8 mouse cellular contexts compared by ENCODE assay signal in genomic region chr4:147847614-147848583, GRCm38 (mm10). TPM values are rescaled to one million over a fixed set of nuclear protein-coding genes. Genes with fewer than 3 reads are reported as not detected.
DNase-seq lines count a peak whose midpoint lies in the region; ATAC-seq lines count a peak whose summit lies in the region.

Gene Zfp933 (minus strand): TSS chr4:147848366.

- no peak within 1 kb of the TSS for H3K27ac ChIP-seq in intestine, embryonic 15.5 days

- H3K4me2 ChIP-seq in intestine, embryonic 15.5 days (replicated peaks), result peak within 1 kb of the TSS; percentile 68

- no peaks in the 10 kb centered on the region for H3K27me3 ChIP-seq in intestine, embryonic 15.5 days (replicated peaks)

- intact Hi-C loops in gastrocnemius, postnatal 36 days (cut with DNase I), result no loop called here
- intact Hi-C loops in left cerebral cortex, postnatal 14 days (cut with DNase I), result no loop called here

- H3K9me3 ChIP-seq in intestine, embryonic 15.5 days, result no peaks in the 10 kb centered on the region

- H3K9ac ChIP-seq in intestine, embryonic 15.5 days, result peak within 1 kb of the TSS; percentile 64

- H3K4me3 ChIP-seq in intestine, embryonic 15.5 days (replicated peaks), result peak within 1 kb of the TSS; percentile 70

- 2% methylated on average over 23 of the region's 23 CpGs for WGBS in intestine, embryonic 15.5 days

- peak; percentile 35 to 56 for DNase-seq in urinary bladder, adult 18-20 months (ENCODE audit: low spot score in 2 of 2)
- no peak for DNase-seq in urinary bladder, adult 2 months (ENCODE audit: low spot score)
- DNase-seq in embryo, embryonic 11.5 days (ENCODE audit: low read depth, low spot score), result peak; percentile 67
- DNase-seq in gastrocnemius, postnatal 36 days, result peak; percentile 34 to 46
- DNase-seq in left cerebral cortex, postnatal 14 days (ENCODE audit: low spot score in 2 of 2), result peak; percentile 81 to 92
- DNase-seq in right cerebral cortex, postnatal 25 days, result peak; percentile 69

- peak; percentile 97 for ATAC-seq in intestine, embryonic 15.5 days
- ATAC-seq in megakaryocyte-erythroid progenitor cell, adult 5-6 weeks (replicated peaks; ENCODE audit: low FRiP score, low TSS enrichment, poor library complexity, severe bottlenecking), result peak; percentile 90

- peaks cover 10% of the 10 kb centered on the region for H3K36me3 ChIP-seq in intestine, embryonic 15.5 days

- H3K4me1 ChIP-seq in intestine, embryonic 15.5 days (replicated peaks), result 0 out of 2 replicates have a peak, but pooled peaks cover 3% of the 10 kb centered on the region

RNA-seq across cellular contexts. Expression of gene Zfp933, which starts in this region (rescaled TPM):
- 5.5 and 6.2 TPM in 2 replicates for polyA plus RNA-seq in urinary bladder, adult 2 months (2012; rRNA removed)
- 1 to 10 TPM; 7.1 to 7.9 TPM for total RNA-seq in gastrocnemius, postnatal 36 days (2021)
- polyA plus RNA-seq in intestine, embryonic 15.5 days (2015; fragmentation: Nextera tagmentation; extraction: Ambion mirVana), result 4.6 and 4.7 TPM in 2 replicates
- total RNA-seq in left cerebral cortex, postnatal 14 days (2021), result 10 to 100 TPM; 17.1 to 20.4 TPM
- 4.2 and 9.7 TPM in 2 replicates for total RNA-seq in megakaryocyte-erythroid progenitor cell, adult 5-6 weeks (2014; fragmentation: Nextera tagmentation)
- 4.2 and 6.4 TPM in 2 replicates for total RNA-seq in megakaryocyte-erythroid progenitor cell, adult 5-6 weeks (2017)
